Mouse (Mus musculus): ENCODE data around the gene Klhl28. TPM values are rescaled to one million over a fixed set of nuclear protein-coding genes. Genes with fewer than 3 reads are reported as not detected.

Klhl28 gene
- polyA plus RNA-seq, 1 experiment from 2014 or later, result 38.5 TPM

DNA sequence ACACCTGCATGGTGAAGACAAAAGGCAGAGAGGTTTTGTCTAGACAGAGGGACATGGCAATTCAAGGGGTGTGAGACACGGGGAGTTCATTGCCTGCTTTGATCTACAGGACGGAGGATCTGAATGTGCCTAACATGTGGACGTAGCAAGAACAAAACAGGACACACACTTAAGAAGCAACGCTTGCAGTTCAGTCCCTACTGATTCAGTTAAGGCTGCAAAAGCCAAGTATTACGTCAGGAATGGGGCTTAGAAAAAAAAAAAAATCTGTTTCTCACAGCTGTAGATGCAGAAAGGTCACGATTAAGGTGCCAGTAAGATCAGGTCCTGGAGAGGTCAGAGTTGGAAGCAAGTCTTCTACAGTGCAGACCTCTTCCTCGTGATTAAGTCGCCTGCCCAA is 62.1 kb downstream of the Klhl28 start:
- Histone ChIP-seq H3K27me3 (ENCODE audit: control insufficient read depth, insufficient read depth, low read length) (no peaks in the 10 kb centered on the region), H3K9me3 (ENCODE audit: control insufficient read depth, low read length) (no peaks in the 10 kb centered on the region), H3K4me1 (ENCODE audit: control insufficient read depth, insufficient read depth, low read length) (no peaks in the 10 kb centered on the region), H3K27ac (replicated peaks; ENCODE audit: low read depth, low read length) (no peak overlapping the region), H3K4me3 (replicated peaks; ENCODE audit: low read depth, low read length) (no peak overlapping the region), H3K9ac (replicated peaks; ENCODE audit: low read length) (no peak overlapping the region), H3K36me3 (ENCODE audit: control insufficient read depth, insufficient read depth, low read length) (no peaks in the 10 kb centered on the region), H3K4me2 (ENCODE audit: low read length) (no peak overlapping the region)
- ATAC-seq (ENCODE audit: low FRiP score, low TSS enrichment), result no peak; the same call in 1 of the 2 replicates
- no peak for DNase-seq
- WGBS, result 74% methylated on average over 8 of the region's 8 CpGs

DNA sequence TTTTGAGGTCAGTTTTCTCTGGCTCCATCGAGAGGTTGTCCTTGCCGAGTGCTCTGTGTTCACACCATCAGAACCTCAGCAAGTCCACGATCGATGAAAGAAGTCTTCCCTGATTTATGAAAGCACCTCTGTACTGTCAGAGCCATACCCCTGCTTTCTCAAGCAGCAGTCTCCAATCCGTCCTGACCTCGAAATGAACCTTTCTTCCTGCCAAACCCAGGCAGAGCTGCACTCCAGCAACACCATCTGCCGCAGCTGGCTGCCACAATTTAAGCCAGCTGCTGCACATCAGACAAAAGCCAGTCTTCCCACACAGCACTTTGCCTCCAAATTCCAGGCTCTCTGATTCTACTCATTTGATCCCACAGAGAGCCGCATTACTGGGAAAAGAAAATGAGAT is 62.8 kb downstream of the Klhl28 start:
- H3K9me3 ChIP-seq (ENCODE audit: control insufficient read depth, low read length), result no peaks in the 10 kb centered on the region
- DNase-seq, result peak; percentile 36
- H3K36me3 ChIP-seq (ENCODE audit: control insufficient read depth, insufficient read depth, low read length), result no peaks in the 10 kb centered on the region
- H3K4me1 ChIP-seq (ENCODE audit: control insufficient read depth, insufficient read depth, low read length), result no peaks in the 10 kb centered on the region
- H3K4me3 ChIP-seq (replicated peaks; ENCODE audit: low read depth, low read length), result no peak overlapping the region
- ATAC-seq (ENCODE audit: low FRiP score, low TSS enrichment), result no peak
- H3K9ac ChIP-seq (replicated peaks; ENCODE audit: low read length), result no peak overlapping the region
- 70% methylated on average over 8 of the region's 8 CpGs for WGBS
- no peak overlapping the region for H3K27ac ChIP-seq (replicated peaks; ENCODE audit: low read depth, low read length)
- H3K4me2 ChIP-seq (ENCODE audit: low read length), result no peak overlapping the region
- no peaks in the 10 kb centered on the region for H3K27me3 ChIP-seq (ENCODE audit: control insufficient read depth, insufficient read depth, low read length)

DNA sequence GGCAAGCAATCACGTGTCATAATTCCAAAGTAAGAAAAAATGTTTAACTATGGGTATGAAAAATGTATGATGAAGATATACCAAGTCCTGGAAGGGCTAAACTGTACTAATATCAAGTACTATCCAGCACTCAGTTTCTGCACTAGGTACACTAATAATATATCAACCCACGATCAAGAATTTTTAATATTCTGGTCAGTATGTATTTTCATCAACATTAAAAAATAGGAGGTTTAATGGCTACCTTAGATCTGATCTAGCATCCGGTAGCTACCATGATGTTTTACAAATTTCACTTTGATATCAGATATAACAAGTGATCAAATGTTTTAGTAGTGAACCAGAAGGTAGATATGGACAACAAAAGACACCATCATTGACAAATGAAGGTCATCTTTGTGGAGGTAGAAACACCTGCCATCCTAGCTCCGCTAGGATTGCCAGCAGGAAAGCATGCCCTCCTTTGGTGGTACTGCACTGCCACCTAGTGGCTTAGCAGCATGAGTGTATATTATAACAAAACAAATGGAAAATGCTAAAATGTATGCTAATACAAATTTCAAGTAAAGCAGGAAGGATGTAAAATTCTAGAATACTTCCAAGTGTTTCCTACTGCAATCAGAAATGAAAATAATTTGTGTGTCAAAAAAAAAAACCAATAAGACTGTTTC is 68.1 kb downstream of the Klhl28 start:
- H3K27me3 ChIP-seq (ENCODE audit: control insufficient read depth, insufficient read depth, low read length), result no peaks in the 10 kb centered on the region
- no peak overlapping the region for H3K27ac ChIP-seq (replicated peaks; ENCODE audit: low read depth, low read length)
- no peaks in the 10 kb centered on the region for H3K4me1 ChIP-seq (ENCODE audit: control insufficient read depth, insufficient read depth, low read length)
- peak; percentile 88 for DNase-seq
- 45% methylated on average over 4 of the region's 4 CpGs for WGBS
- H3K36me3 ChIP-seq (ENCODE audit: control insufficient read depth, insufficient read depth, low read length), result no peaks in the 10 kb centered on the region
- no peak overlapping the region for H3K9ac ChIP-seq (replicated peaks; ENCODE audit: low read length)
- no peak overlapping the region for H3K4me3 ChIP-seq (replicated peaks; ENCODE audit: low read depth, low read length)
- no peak overlapping the region for H3K4me2 ChIP-seq (ENCODE audit: low read length)
- no peaks in the 10 kb centered on the region for H3K9me3 ChIP-seq (ENCODE audit: control insufficient read depth, low read length)
- ATAC-seq (ENCODE audit: low FRiP score, low TSS enrichment), result peak; percentile 70

Other genes with a start within 250 kb of the Klhl28 start
- gene Gm527, start 47.6 kb downstream of the Klhl28 start, polyA plus RNA-seq (2014; fragmentation: Nextera tagmentation; extraction: Ambion mirVana), result 2.1 and 3.7 TPM in 2 replicates
- 22.9 and 28.5 TPM in 2 replicates for gene Togaram1, start 270 bp upstream of the Klhl28 start, polyA plus RNA-seq (2014; fragmentation: Nextera tagmentation; extraction: Ambion mirVana)
- 57.4 and 61.2 TPM in 2 replicates for gene Prpf39, start 70.8 kb upstream of the Klhl28 start, polyA plus RNA-seq (2014; fragmentation: Nextera tagmentation; extraction: Ambion mirVana)
- 396 and 403 TPM in 2 replicates for gene Fkbp3, start 108.5 kb upstream of the Klhl28 start, polyA plus RNA-seq (2014; fragmentation: Nextera tagmentation; extraction: Ambion mirVana)
- 8.3 and 8.6 TPM in 2 replicates for gene Fancm, start 110.1 kb upstream of the Klhl28 start, polyA plus RNA-seq (2014; fragmentation: Nextera tagmentation; extraction: Ambion mirVana)
- 7.3 and 16.6 TPM in 2 replicates for gene Mis18bp1, start 207.1 kb upstream of the Klhl28 start, polyA plus RNA-seq (2014; fragmentation: Nextera tagmentation; extraction: Ambion mirVana)

All from midbrain, embryonic 14.5 days (tissue).